Mouse (Mus musculus) heart, embryonic 13.5 days (tissue): Measurements from ENCODE around the gene Slc25a43. TPM values are rescaled to one million over a fixed set of nuclear protein-coding genes. Genes with fewer than 3 reads are reported as not detected.

Experiments used
- ATAC-seq: fragments of 200-750 bp; cut with Nextera tagmentation; 2 replicates; pipeline ENCODE4 v1.8.0; 2017; ENCODE audit warnings: moderate TSS enrichment; ENCODE audit not compliant: insufficient number of reproducible peaks, low FRiP score, low TSS enrichment; ENCODE audit errors: extremely low read depth
- H3K27ac ChIP-seq: fragments of 300-500 bp; sonication (generic); replicated peaks from 2 replicates; pipeline ENCODE4 v1.5.1; 2015; ENCODE audit warnings: moderate library complexity, mild to moderate bottlenecking, inconsistent platforms
- H3K27me3 ChIP-seq: fragments of 300-500 bp; sonication (generic); replicated peaks from 2 replicates; pipeline ENCODE4 v1.6.1; 2015; ENCODE audit warnings: mild to moderate bottlenecking, inconsistent platforms
- H3K36me3 ChIP-seq: fragments of 300-500 bp; sonication (generic); 2 replicates; pipeline ENCODE4 v1.6.1; 2015; ENCODE audit warnings: mild to moderate bottlenecking, inconsistent platforms
- H3K4me1 ChIP-seq: fragments of 300-500 bp; sonication (generic); 2 replicates; pipeline ENCODE4 v1.6.1; 2015; ENCODE audit warnings: inconsistent platforms
- H3K4me2 ChIP-seq: fragments of 300-500 bp; sonication (generic); 2 replicates; pipeline ENCODE4 v1.6.1; 2015; ENCODE audit warnings: inconsistent platforms, mild to moderate bottlenecking, moderate library complexity
- H3K4me3 ChIP-seq: fragments of 300-500 bp; sonication (generic); 2 replicates; pipeline ENCODE4 v1.5.1; 2015; ENCODE audit warnings: moderate library complexity, mild to moderate bottlenecking, inconsistent platforms
- H3K9ac ChIP-seq: fragments of 300-500 bp; sonication (generic); 2 replicates; pipeline ENCODE4 v1.6.1; 2015; ENCODE audit warnings: inconsistent platforms, mild to moderate bottlenecking, moderate library complexity
- H3K9me3 ChIP-seq: fragments of 300-500 bp; sonication (generic); 2 replicates; pipeline ENCODE4 v1.6.1; 2016; ENCODE audit warnings: inconsistent platforms
- WGBS: fragments of 180-500 bp; shearing (Covaris S2); methylation state at CpG from one replicate; pipeline ENCODE4 v1.1.7; 2015; ENCODE audit warnings: mixed read lengths; 5-methylcytosine and 5-hydroxymethylcytosine counted together
- polyA plus RNA-seq: library from polyadenylated mRNA; unstranded; fragments of >200 nt; fragmentation: Nextera tagmentation; extraction: Ambion mirVana; gene quantifications from 2 replicates; pipeline ENCODE4 v1.2.1, GENCODE M21; 2015

The Slc25a43 gene
- polyA plus RNA-seq, 1 experiment from 2014 or later, result 3.0 TPM

GRCm38 (mm10) chrX:36757796-36758472, 14.5 kb downstream of the Slc25a43 start:
- WGBS, result 57% methylated on average over 7 of the region's 7 CpGs
- Histone ChIP-seq H3K9ac (no peak overlapping the region), H3K4me3 (no peak overlapping the region), H3K4me2 (no peak overlapping the region), H3K4me1 (no peaks in the 10 kb centered on the region), H3K27ac (no peak overlapping the region), H3K9me3 (no peaks in the 10 kb centered on the region), H3K27me3 (no peaks in the 10 kb centered on the region), H3K36me3 (no peaks in the 10 kb centered on the region)
- ATAC-seq, result no peak

DNA sequence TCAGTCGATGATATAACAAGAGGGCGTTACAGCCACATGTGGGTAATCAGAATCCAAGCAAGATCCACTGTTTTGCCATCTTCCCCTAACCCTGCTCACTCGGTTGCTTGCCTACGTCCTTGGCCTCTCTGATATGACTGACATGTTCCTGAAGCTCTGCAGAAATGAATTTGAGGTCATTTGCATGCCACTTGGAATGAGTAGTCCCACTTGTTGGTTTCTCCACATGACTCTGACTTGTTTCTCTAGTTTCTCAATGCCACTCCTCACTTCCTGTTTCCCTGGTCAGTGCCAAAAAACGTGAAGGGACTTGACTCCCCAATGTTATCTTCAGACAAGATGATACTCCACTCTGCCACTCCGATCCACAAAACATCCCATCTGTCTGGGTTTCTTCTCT, 15.1 kb downstream of the Slc25a43 start:
- Histone ChIP-seq H3K9me3 (no peaks in the 10 kb centered on the region), H3K9ac (no peak overlapping the region), H3K4me3 (no peak overlapping the region), H3K36me3 (no peaks in the 10 kb centered on the region), H3K4me2 (no peak overlapping the region), H3K27me3 (no peaks in the 10 kb centered on the region), H3K4me1 (no peaks in the 10 kb centered on the region), H3K27ac (no peak overlapping the region)
- WGBS, result 47% methylated on average over 6 of the region's 6 CpGs
- no peak for ATAC-seq

DNA sequence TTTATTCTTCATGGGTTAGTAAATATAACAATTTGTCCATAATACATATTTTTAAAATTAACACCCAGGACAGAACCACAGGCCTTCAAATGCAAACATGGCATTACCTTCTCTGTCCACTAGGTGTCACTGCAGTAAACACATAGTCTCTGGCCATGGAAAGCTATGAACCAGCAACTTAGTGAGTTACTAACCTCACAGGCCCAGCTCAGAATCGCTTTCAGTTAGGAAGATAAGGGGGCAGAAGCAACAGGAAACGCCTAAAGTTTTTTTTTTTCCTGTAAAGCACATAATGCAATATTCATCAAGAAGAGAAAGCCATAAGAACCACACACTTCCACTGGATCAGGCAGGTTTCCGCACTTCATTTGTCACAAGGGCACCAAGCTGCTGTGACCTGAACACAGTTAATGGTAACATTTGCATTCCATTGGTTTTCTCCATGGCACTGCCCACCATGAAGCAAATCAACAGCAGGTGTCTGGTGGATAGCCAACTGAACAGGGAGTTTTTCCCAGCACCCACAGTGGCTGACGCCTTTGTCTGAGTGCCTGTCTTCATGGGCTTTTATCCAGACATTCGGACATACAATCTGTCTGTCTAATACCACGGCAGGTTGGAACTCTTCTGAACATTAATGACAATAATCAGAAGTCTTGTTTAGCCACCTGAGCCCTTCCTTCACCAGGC, 17.6 kb downstream of the Slc25a43 start:
- Histone ChIP-seq H3K4me2 (no peak overlapping the region), H3K27ac (no peak overlapping the region), H3K4me1 (no peaks in the 10 kb centered on the region), H3K9me3 (no peaks in the 10 kb centered on the region), H3K4me3 (no peak overlapping the region), H3K27me3 (no peaks in the 10 kb centered on the region), H3K36me3 (no peaks in the 10 kb centered on the region), H3K9ac (no peak overlapping the region)
- 56% methylated on average over 6 of the region's 6 CpGs for WGBS
- no peak for ATAC-seq

GRCm38 (mm10) chrX:36762289-36762688, 18.8 kb downstream of the Slc25a43 start:
- H3K9ac ChIP-seq, result no peak overlapping the region
- H3K4me1 ChIP-seq, result no peaks in the 10 kb centered on the region
- H3K4me2 ChIP-seq, result no peak overlapping the region
- H3K9me3 ChIP-seq, result no peaks in the 10 kb centered on the region
- ATAC-seq, result no peak
- no peak overlapping the region for H3K4me3 ChIP-seq
- WGBS, result 67% methylated on average over 5 of the region's 5 CpGs
- H3K27me3 ChIP-seq, result no peaks in the 10 kb centered on the region
- H3K27ac ChIP-seq, result no peak overlapping the region
- H3K36me3 ChIP-seq, result no peaks in the 10 kb centered on the region

GRCm38 (mm10) chrX:36762894-36763293, 19.4 kb downstream of the Slc25a43 start:
- Histone ChIP-seq H3K27ac (no peak overlapping the region), H3K4me3 (no peak overlapping the region)
- ATAC-seq, result no peak

DNA sequence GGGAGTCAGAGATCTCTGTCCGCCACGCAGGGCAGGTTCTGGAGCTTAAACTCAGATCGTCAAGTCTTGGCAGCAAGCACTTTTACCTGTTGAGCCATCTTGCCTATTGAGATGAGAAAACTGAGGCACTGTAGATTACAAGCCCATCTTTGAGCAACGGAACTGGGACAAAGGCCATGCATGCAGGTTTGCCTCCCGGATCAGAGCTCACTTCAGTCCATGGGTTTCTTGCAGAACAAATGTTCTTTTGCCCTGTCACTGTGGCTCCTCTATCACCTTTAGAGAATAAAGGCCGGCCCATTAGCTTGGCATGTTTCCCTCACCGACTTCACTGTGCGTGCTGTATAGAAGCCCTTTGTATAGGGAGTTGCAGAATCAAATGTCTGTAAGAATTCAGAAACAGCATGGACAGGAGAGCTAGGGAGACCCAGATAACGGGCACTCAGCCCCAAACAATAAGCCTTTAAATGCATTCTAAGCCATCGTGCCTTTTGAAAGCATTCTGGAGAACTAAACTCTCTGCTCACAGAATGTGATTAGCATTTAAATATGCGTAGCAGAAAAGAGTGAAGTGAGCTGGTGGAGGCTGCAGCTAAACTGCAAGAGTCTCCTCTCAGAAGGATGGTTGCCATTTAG, 20.0 kb downstream of the Slc25a43 start:
- no peaks in the 10 kb centered on the region for H3K36me3 ChIP-seq
- no peak overlapping the region for H3K4me3 ChIP-seq
- WGBS, result 54% methylated on average over 11 of the region's 11 CpGs
- ATAC-seq, result no peak
- H3K4me1 ChIP-seq, result no peaks in the 10 kb centered on the region
- H3K27ac ChIP-seq, result no peak overlapping the region
- H3K9ac ChIP-seq, result no peak overlapping the region
- no peak overlapping the region for H3K4me2 ChIP-seq
- H3K27me3 ChIP-seq, result no peaks in the 10 kb centered on the region
- H3K9me3 ChIP-seq, result no peaks in the 10 kb centered on the region

More at GRCm38 (mm10) chrX:36762894-36763293, 19.4 kb downstream of the Slc25a43 start:
- Histone ChIP-seq H3K9ac (no peak overlapping the region), H3K27me3 (no peaks in the 10 kb centered on the region), H3K4me2 (no peak overlapping the region), H3K9me3 (no peaks in the 10 kb centered on the region), H3K4me1 (no peaks in the 10 kb centered on the region), H3K36me3 (no peaks in the 10 kb centered on the region)
- 67% methylated on average over 4 of the region's 4 CpGs for WGBS

GRCm38 (mm10) chrX:36763934-36764317, 20.5 kb downstream of the Slc25a43 start:
- H3K9me3 ChIP-seq, result no peaks in the 10 kb centered on the region
- no peak overlapping the region for H3K4me3 ChIP-seq
- no peaks in the 10 kb centered on the region for H3K4me1 ChIP-seq
- H3K36me3 ChIP-seq, result no peaks in the 10 kb centered on the region
- no peak overlapping the region for H3K27ac ChIP-seq
- no peak for ATAC-seq
- WGBS, result 45% methylated on average over 2 of the region's 2 CpGs
- H3K27me3 ChIP-seq, result no peaks in the 10 kb centered on the region
- no peak overlapping the region for H3K4me2 ChIP-seq
- no peak overlapping the region for H3K9ac ChIP-seq

GRCm38 (mm10) chrX:36767386-36767785, 23.9 kb downstream of the Slc25a43 start:
- Histone ChIP-seq H3K4me1 (no peaks in the 10 kb centered on the region), H3K4me2 (no peak overlapping the region), H3K27me3 (no peaks in the 10 kb centered on the region), H3K27ac (no peak overlapping the region), H3K36me3 (no peaks in the 10 kb centered on the region), H3K9ac (no peak overlapping the region), H3K9me3 (no peaks in the 10 kb centered on the region), H3K4me3 (no peak overlapping the region)
- no peak for ATAC-seq
- 56% methylated on average over 5 of the region's 5 CpGs for WGBS

DNA sequence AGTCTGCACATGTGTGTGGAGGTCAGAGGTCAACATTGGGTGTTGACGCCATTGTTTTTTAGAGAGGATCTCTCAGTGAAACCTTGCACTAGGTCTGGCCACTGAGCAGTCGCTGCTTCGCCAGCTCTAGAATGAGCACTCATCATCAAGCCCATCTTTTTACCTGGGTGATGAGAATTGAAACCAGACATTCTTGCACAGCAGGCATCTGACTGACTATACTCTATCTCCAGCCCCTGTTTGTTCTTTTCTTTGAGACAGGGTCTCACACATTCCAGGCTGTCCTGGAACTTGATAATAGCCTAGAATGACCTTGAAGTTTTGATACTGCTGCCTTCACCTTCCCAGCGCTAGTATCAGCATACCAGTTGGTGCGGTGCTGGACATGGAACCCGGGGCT, 29.1 kb downstream of the Slc25a43 start:
- Histone ChIP-seq H3K36me3 (no peaks in the 10 kb centered on the region), H3K4me2 (no peak overlapping the region), H3K4me1 (no peaks in the 10 kb centered on the region), H3K4me3 (no peak overlapping the region), H3K27me3 (no peaks in the 10 kb centered on the region), H3K9me3 (no peaks in the 10 kb centered on the region), H3K9ac (no peak overlapping the region), H3K27ac (no peak overlapping the region)
- no peak for ATAC-seq
- WGBS, result 75% methylated on average over 6 of the region's 6 CpGs

DNA sequence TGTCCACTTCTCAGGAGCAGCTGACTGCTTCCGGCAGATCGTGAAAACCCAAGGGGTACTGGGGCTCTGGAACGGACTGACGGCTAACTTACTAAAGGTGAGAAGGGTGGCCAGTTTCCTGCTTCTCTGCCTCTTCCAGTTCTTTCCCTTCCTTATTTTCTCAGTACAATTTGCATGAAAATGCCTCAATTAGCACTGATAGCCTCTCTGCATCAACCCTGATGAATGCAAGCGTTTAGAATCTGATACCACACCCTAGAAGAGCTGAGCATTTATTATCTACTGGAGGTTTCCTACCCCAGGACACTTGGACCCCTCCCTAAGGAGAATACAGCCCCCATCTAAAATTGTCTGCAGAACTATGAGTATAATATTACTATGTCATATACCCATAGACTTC, 32.1 kb downstream of the Slc25a43 start:
- Histone ChIP-seq H3K9ac (no peak overlapping the region), H3K27me3 (no peaks in the 10 kb centered on the region), H3K4me3 (no peak overlapping the region), H3K4me2 (no peak overlapping the region), H3K9me3 (no peaks in the 10 kb centered on the region), H3K36me3 (no peaks in the 10 kb centered on the region), H3K27ac (no peak overlapping the region), H3K4me1 (no peaks in the 10 kb centered on the region)
- 73% methylated on average over 5 of the region's 5 CpGs for WGBS
- ATAC-seq, result no peak

DNA sequence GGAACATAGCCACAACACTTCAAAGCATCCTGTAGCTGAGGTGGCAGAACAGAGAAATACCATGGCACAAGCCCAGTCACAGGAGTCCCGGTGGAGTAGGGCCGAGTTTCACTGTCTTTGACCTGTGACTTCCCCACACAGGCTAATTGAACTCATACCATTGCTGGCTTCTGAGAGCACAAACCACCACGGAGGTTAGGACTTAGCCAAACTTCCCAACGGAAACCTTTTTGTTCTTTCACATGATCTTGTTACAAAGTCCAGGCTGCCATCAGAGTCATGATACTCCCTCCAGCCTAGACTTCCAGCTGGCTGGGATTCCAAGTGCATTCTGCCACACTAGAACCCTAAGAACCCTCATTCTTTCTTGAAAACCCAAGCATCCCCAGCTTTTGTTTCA, 34.2 kb downstream of the Slc25a43 start:
- no peaks in the 10 kb centered on the region for H3K36me3 ChIP-seq
- H3K27me3 ChIP-seq, result no peaks in the 10 kb centered on the region
- H3K4me2 ChIP-seq, result no peak overlapping the region
- H3K4me1 ChIP-seq, result no peaks in the 10 kb centered on the region
- no peak overlapping the region for H3K27ac ChIP-seq
- no peak for ATAC-seq
- no peak overlapping the region for H3K4me3 ChIP-seq
- WGBS, result 72% methylated on average over 4 of the region's 4 CpGs
- no peak overlapping the region for H3K9ac ChIP-seq
- H3K9me3 ChIP-seq, result no peaks in the 10 kb centered on the region

- Histone ChIP-seq H3K36me3 (no peaks in the 10 kb centered on the region), H3K4me1 (no peaks in the 10 kb centered on the region), H3K27ac (no peak overlapping the region), H3K4me3 (no peak overlapping the region), H3K4me2 (no peak overlapping the region), H3K9ac (no peak overlapping the region), H3K27me3 (no peaks in the 10 kb centered on the region), H3K9me3 (no peaks in the 10 kb centered on the region)
- no peak for ATAC-seq
- 53% methylated on average over 4 of the region's 4 CpGs for WGBS
These were observed 45.9 kb downstream of the Slc25a43 start for GRCm38 (mm10) chrX:36789360-36789759.
